Mouse (Mus musculus) stomach, embryonic 15.5 days (tissue): Measurements from ENCODE around the gene Vmn1r180. TPM values are rescaled to one million over a fixed set of nuclear protein-coding genes. Genes with fewer than 3 reads are reported as not detected.
"Not testable (repeated sequence)": the region's sequence is repeated elsewhere in the genome, so short reads cannot be mapped to it uniquely, and the experiment has no call there.

Experiments used
- ATAC-seq: fragments of 200-750 bp; cut with Nextera tagmentation; 2 replicates; pipeline ENCODE4 v1.8.0; 2017; ENCODE audit warnings: low read depth, moderate number of reproducible peaks, moderate TSS enrichment; ENCODE audit not compliant: insufficient read depth, low FRiP score
- H3K27ac ChIP-seq: fragments of 300-500 bp; sonication (generic); 2 replicates; pipeline ENCODE4 v1.5.1; 2015; ENCODE audit warnings: mild to moderate bottlenecking, inconsistent platforms
- H3K27me3 ChIP-seq: fragments of 300-500 bp; sonication (generic); replicated peaks from 2 replicates; pipeline ENCODE4 v1.6.1; 2015; ENCODE audit warnings: inconsistent platforms
- H3K36me3 ChIP-seq: fragments of 300-500 bp; sonication (generic); 2 replicates; pipeline ENCODE4 v1.6.1; 2015; ENCODE audit warnings: inconsistent platforms
- H3K4me1 ChIP-seq: fragments of 300-500 bp; sonication (generic); 2 replicates; pipeline ENCODE4 v1.6.1; 2015; ENCODE audit warnings: inconsistent platforms
- H3K4me2 ChIP-seq: fragments of 300-500 bp; sonication (generic); 2 replicates; pipeline ENCODE4 v1.6.1; 2015; ENCODE audit warnings: mild to moderate bottlenecking, inconsistent platforms
- H3K4me3 ChIP-seq: fragments of 300-500 bp; sonication (generic); replicated peaks from 2 replicates; pipeline ENCODE4 v1.5.1; 2015; ENCODE audit warnings: inconsistent platforms
- H3K9ac ChIP-seq: fragments of 300-500 bp; sonication (generic); 2 replicates; pipeline ENCODE4 v1.6.1; 2015; ENCODE audit warnings: inconsistent platforms
- H3K9me3 ChIP-seq: fragments of 300-500 bp; sonication (generic); 2 replicates; pipeline ENCODE4 v1.6.1; 2016; ENCODE audit warnings: inconsistent platforms
- WGBS: fragments of 180-500 bp; shearing (Covaris S2); methylation state at CpG from one replicate; pipeline ENCODE4 v1.1.7; 2015; 5-methylcytosine and 5-hydroxymethylcytosine counted together
- polyA plus RNA-seq: library from polyadenylated mRNA; unstranded; fragments of >200 nt; fragmentation: Nextera tagmentation; extraction: Ambion mirVana; gene quantifications from 2 replicates; pipeline ENCODE4 v1.2.1, GENCODE M21; 2015

Vmn1r180 gene
- polyA plus RNA-seq = not detected in 2 replicates

- ATAC-seq = no peak
- Histone ChIP-seq H3K9ac (no peak within 1 kb of the TSS), H3K27me3 (no peaks in the 10 kb centered on the region), H3K4me1 (no peaks in the 10 kb centered on the region), H3K9me3 (no peaks in the 10 kb centered on the region), H3K4me2 (no peak within 1 kb of the TSS), H3K36me3 (no peaks in the 10 kb centered on the region), H3K27ac (no peak within 1 kb of the TSS), H3K4me3 (no peak within 1 kb of the TSS)
These were observed at the start of gene Vmn1r180 for GRCm38 (mm10) chr7:23950332-23950731. TSS of gene Vmn1r180 (plus strand) at chr7:23950632.

- Histone ChIP-seq H3K9me3 (no peaks in the 10 kb centered on the region), H3K4me2 (no peak within 1 kb of the TSS), H3K36me3 (no peaks in the 10 kb centered on the region), H3K27me3 (no peaks in the 10 kb centered on the region), H3K9ac (no peak within 1 kb of the TSS), H3K4me1 (no peaks in the 10 kb centered on the region), H3K27ac (no peak within 1 kb of the TSS), H3K4me3 (no peak within 1 kb of the TSS)
- WGBS = 45% methylated on average over 2 of the region's 2 CpGs
- no peak for ATAC-seq
These were observed 23.8 kb upstream of the Vmn1r180 start, which contains the start of gene Vmn1r179 for GRCm38 (mm10) chr7:23926678-23927077. TSS of gene Vmn1r179 (plus strand) at chr7:23926978.

- H3K36me3 ChIP-seq, H3K27me3 ChIP-seq, H3K27ac ChIP-seq, H3K9ac ChIP-seq, H3K9me3 ChIP-seq, H3K4me2 ChIP-seq, H3K4me1 ChIP-seq, H3K4me3 ChIP-seq, ATAC-seq: not testable (repeated sequence)
- 34% methylated on average over 3 of the region's 3 CpGs for WGBS
These were observed 17.6 kb downstream of the Vmn1r180 start for GRCm38 (mm10) chr7:23968044-23968443.

- H3K9ac ChIP-seq, H3K4me1 ChIP-seq, H3K9me3 ChIP-seq, H3K27me3 ChIP-seq, H3K4me2 ChIP-seq, H3K4me3 ChIP-seq, H3K36me3 ChIP-seq, H3K27ac ChIP-seq, ATAC-seq: not testable (repeated sequence)
- 79% methylated on average over 9 of the region's 9 CpGs for WGBS
These were observed 23.9 kb downstream of the Vmn1r180 start, which contains the start of gene Vmn1r181 for GRCm38 (mm10) chr7:23974315-23974714. TSS of gene Vmn1r181 (plus strand) at chr7:23974615.

- Histone ChIP-seq H3K4me1 (no peaks in the 10 kb centered on the region), H3K4me2 (no peak within 1 kb of the TSS), H3K36me3 (no peaks in the 10 kb centered on the region), H3K9me3 (no peaks in the 10 kb centered on the region), H3K4me3 (no peak within 1 kb of the TSS), H3K27me3 (no peaks in the 10 kb centered on the region), H3K27ac (no peak within 1 kb of the TSS), H3K9ac (no peak within 1 kb of the TSS)
- no peak for ATAC-seq
- 57% methylated on average over 2 of the region's 2 CpGs for WGBS
These were observed 51.0 kb downstream of the Vmn1r180 start, which contains the start of gene V1rd19 for GRCm38 (mm10) chr7:24001391-24001790. TSS of gene V1rd19 (plus strand) at chr7:24001691.

Other genes starting within 250 kb of the Vmn1r180 start
- not detected in 2 replicates for gene Vmn1r173, start 249.9 kb upstream of the Vmn1r180 start, polyA plus RNA-seq
- gene Vmn1r174, start 198.4 kb upstream of the Vmn1r180 start, polyA plus RNA-seq = not detected in 2 replicates
- gene Vmn1r175, start 140.0 kb upstream of the Vmn1r180 start, polyA plus RNA-seq = not detected in 2 replicates
- gene Vmn1r176, start 113.3 kb upstream of the Vmn1r180 start, polyA plus RNA-seq = not detected in 2 replicates
- gene Vmn1r177, start 84.2 kb upstream of the Vmn1r180 start, polyA plus RNA-seq = not detected in 2 replicates
- gene Vmn1r178, start 58.6 kb upstream of the Vmn1r180 start, polyA plus RNA-seq = not detected in 2 replicates
- gene Vmn1r179, start 23.7 kb upstream of the Vmn1r180 start, polyA plus RNA-seq = not detected in 2 replicates
- not detected in 2 replicates for gene Vmn1r181, start 24.0 kb downstream of the Vmn1r180 start, polyA plus RNA-seq
- gene V1rd19, start 51.1 kb downstream of the Vmn1r180 start, polyA plus RNA-seq = not detected in 2 replicates
- not detected in 2 replicates for gene Vmn1r183, start 102.6 kb downstream of the Vmn1r180 start, polyA plus RNA-seq
- 16.7 and 17.3 TPM in 2 replicates for gene Zfp180, start 131.3 kb downstream of the Vmn1r180 start, polyA plus RNA-seq
- 6.8 and 7.4 TPM in 2 replicates for gene Zfp112, start 161.7 kb downstream of the Vmn1r180 start, polyA plus RNA-seq
- gene Zfp235, start 183.5 kb downstream of the Vmn1r180 start, polyA plus RNA-seq = 13.5 and 14.0 TPM in 2 replicates
- 5.5 and 6.3 TPM in 2 replicates for gene Zfp114, start 224.4 kb downstream of the Vmn1r180 start, polyA plus RNA-seq